Mouse (Mus musculus) mesoderm, embryonic 11.5 days (tissue): ENCODE measurements around the gene Vamp9.

Source experiments
- DNase-seq: peaks from one replicate; pipeline ENCODE4 v3.0.0-alpha.2; 2012; ENCODE audit warnings: low read depth, low spot score

The Vamp9 gene

GRCm38 (mm10) chr5:99906181-99906956, at the start of gene Vamp9:
Vamp9 (plus strand) TSS chr5:99906254.
- peak; percentile 96 for DNase-seq

GRCm38 (mm10) chr5:99857106-99857637, 48.9 kb upstream of the Vamp9 start:
- no peak for DNase-seq

GRCm38 (mm10) chr5:99859637-99860433, 46.2 kb upstream of the Vamp9 start:
- DNase-seq, result no peak

GRCm38 (mm10) chr5:99861816-99862215, 44.2 kb upstream of the Vamp9 start:
- DNase-seq, result no peak

- no peak for DNase-seq
Measured at GRCm38 (mm10) chr5:99863656-99864380, 42.2 kb upstream of the Vamp9 start.

GRCm38 (mm10) chr5:99865779-99866178, 40.3 kb upstream of the Vamp9 start:
- DNase-seq, result no peak

- no peak for DNase-seq
Measured at GRCm38 (mm10) chr5:99868286-99868685, 37.8 kb upstream of the Vamp9 start.

- DNase-seq, result no peak
Measured at GRCm38 (mm10) chr5:99868923-99869322, 37.1 kb upstream of the Vamp9 start.

- peak; percentile 2 for DNase-seq
Measured at GRCm38 (mm10) chr5:99877565-99877964, 28.5 kb upstream of the Vamp9 start.

- DNase-seq, result no peak
Measured at GRCm38 (mm10) chr5:99882441-99882840, 23.6 kb upstream of the Vamp9 start.

- no peak for DNase-seq
Measured at GRCm38 (mm10) chr5:99884035-99884434, 22.0 kb upstream of the Vamp9 start.

GRCm38 (mm10) chr5:99887133-99887532, 18.9 kb upstream of the Vamp9 start:
- no peak for DNase-seq

- DNase-seq, result peak; percentile 58
Measured at GRCm38 (mm10) chr5:99891516-99892441, 14.3 kb upstream of the Vamp9 start.

- peak; percentile 74 for DNase-seq
Measured at GRCm38 (mm10) chr5:99900041-99900440, 6.0 kb upstream of the Vamp9 start.

- no peak for DNase-seq
Measured at GRCm38 (mm10) chr5:99905731-99906130, 323 bp upstream of the Vamp9 start.

GRCm38 (mm10) chr5:99915494-99915893, 9.4 kb downstream of the Vamp9 start:
- no peak for DNase-seq

GRCm38 (mm10) chr5:99922033-99922432, 16.0 kb downstream of the Vamp9 start:
- no peak for DNase-seq

GRCm38 (mm10) chr5:99927951-99928350, 21.9 kb downstream of the Vamp9 start:
- peak; percentile 54 for DNase-seq

- no peak for DNase-seq
Measured at GRCm38 (mm10) chr5:99931910-99932309, 25.9 kb downstream of the Vamp9 start.

- no peak for DNase-seq
Measured at GRCm38 (mm10) chr5:99939440-99939839, 33.4 kb downstream of the Vamp9 start.

- no peak for DNase-seq
Measured at GRCm38 (mm10) chr5:99941273-99941672, 35.2 kb downstream of the Vamp9 start.
